Mouse (Mus musculus) myocyte (in vitro differentiated cells): ENCODE results near the gene Pde8b. TPM values are rescaled to one million over a fixed set of nuclear protein-coding genes. Genes with fewer than 3 reads are reported as not detected.
A peak's percentile ranks its signal among the peaks of the same experiment; 100 is the strongest.

Source experiments
- H3K27me3 ChIP-seq: one replicate; pipeline ENCODE4 v1.6.1; 2011; ENCODE audit not compliant: control insufficient read depth, insufficient read depth, insufficient read length
- H3K36me3 ChIP-seq: one replicate; pipeline ENCODE4 v1.6.1; 2011; ENCODE audit not compliant: control insufficient read depth, insufficient read depth
- H3K4me2 ChIP-seq: one replicate; pipeline ENCODE4 v1.6.1; 2011; ENCODE audit warnings: low read depth, control low read depth
- H3K4me3 ChIP-seq: one replicate; pipeline ENCODE4 v1.5.1; 2011; ENCODE audit warnings: mild to moderate bottlenecking, control low read depth, moderate library complexity
- H3K79me2 ChIP-seq: one replicate; pipeline ENCODE4 v1.6.1; 2011; ENCODE audit not compliant: control insufficient read depth, insufficient read depth
- H3ac ChIP-seq: one replicate; pipeline ENCODE4 v1.6.1; 2011; ENCODE audit not compliant: control insufficient read depth, insufficient read length
- CEBPB ChIP-seq: IDR thresholded peaks from 2 replicates; pipeline ENCODE4 v1.6.1; 2011; ENCODE audit warnings: mild to moderate bottlenecking, moderate library complexity; ENCODE audit not compliant: poor library complexity, insufficient read depth, severe bottlenecking
- E2F4 ChIP-seq: IDR thresholded peaks from one replicate; pipeline ENCODE4 v1.6.1; 2011; ENCODE audit warnings: mild to moderate bottlenecking, control low read depth, moderate library complexity; ENCODE audit not compliant: insufficient read depth
- MAX ChIP-seq: IDR thresholded peaks from one replicate; pipeline ENCODE4 v1.6.1; 2011; ENCODE audit warnings: low read depth, mild to moderate bottlenecking, control low read depth
- MYOD1 ChIP-seq, 3 experiments: IDR thresholded peaks; one replicate each; pipeline ENCODE4 v1.6.1; 2011; ENCODE audit warnings: control low read depth in 2 of 3, low read depth in 2 of 3, mild to moderate bottlenecking in 2 of 3, moderate library complexity in 1 of 3; ENCODE audit not compliant: insufficient read length in 2 of 3, control insufficient read depth in 1 of 3
- MYOG ChIP-seq, 3 experiments: IDR thresholded peaks; one replicate each; pipeline ENCODE4 v1.6.1; 2011; ENCODE audit warnings: control low read depth in 2 of 3, low read depth in 2 of 3, mild to moderate bottlenecking in 2 of 3; ENCODE audit not compliant: insufficient read length in 2 of 3, control insufficient read depth in 1 of 3, insufficient read depth in 1 of 3
- POLR2A ChIP-seq: IDR thresholded peaks from one replicate; pipeline ENCODE4 v1.6.1; 2011; ENCODE audit warnings: low read depth, mild to moderate bottlenecking, control low read depth, moderate library complexity; ENCODE audit not compliant: insufficient read length
- POLR2AphosphoS2 ChIP-seq: IDR thresholded peaks from one replicate; pipeline ENCODE4 v1.6.1; 2011; ENCODE audit warnings: low read depth, control low read depth; ENCODE audit not compliant: insufficient read length
- REST ChIP-seq: IDR thresholded peaks from one replicate; pipeline ENCODE4 v1.6.1; 2011; ENCODE audit warnings: mild to moderate bottlenecking, control low read depth, moderate library complexity; ENCODE audit not compliant: insufficient read depth, insufficient read length
- SRF ChIP-seq: IDR thresholded peaks from one replicate; pipeline ENCODE4 v1.6.1; 2011; ENCODE audit warnings: low read depth; ENCODE audit not compliant: control insufficient read depth, insufficient read length
- TCF12 ChIP-seq: IDR thresholded peaks from one replicate; pipeline ENCODE4 v1.6.1; 2011; ENCODE audit warnings: mild to moderate bottlenecking, control low read depth; ENCODE audit not compliant: poor library complexity, insufficient read depth, severe bottlenecking
- TCF3 ChIP-seq: IDR thresholded peaks from one replicate; pipeline ENCODE4 v1.6.1; 2011; ENCODE audit warnings: low read depth, control low read depth; ENCODE audit not compliant: insufficient read length
- USF1 ChIP-seq: IDR thresholded peaks from one replicate; pipeline ENCODE4 v1.6.1; 2011; ENCODE audit warnings: low read depth, mild to moderate bottlenecking, control low read depth, moderate library complexity
- polyA plus RNA-seq: library from polyadenylated mRNA; unstranded; fragments of >200 nt; fragmentation: generic; extraction: Trizol; gene quantifications from one replicate; pipeline ENCODE4 v1.2.1, GENCODE M21; 2012; ENCODE audit warnings: missing spikeins

Pde8b gene
- polyA plus RNA-seq, 1 experiment: 0.05 TPM

DNA sequence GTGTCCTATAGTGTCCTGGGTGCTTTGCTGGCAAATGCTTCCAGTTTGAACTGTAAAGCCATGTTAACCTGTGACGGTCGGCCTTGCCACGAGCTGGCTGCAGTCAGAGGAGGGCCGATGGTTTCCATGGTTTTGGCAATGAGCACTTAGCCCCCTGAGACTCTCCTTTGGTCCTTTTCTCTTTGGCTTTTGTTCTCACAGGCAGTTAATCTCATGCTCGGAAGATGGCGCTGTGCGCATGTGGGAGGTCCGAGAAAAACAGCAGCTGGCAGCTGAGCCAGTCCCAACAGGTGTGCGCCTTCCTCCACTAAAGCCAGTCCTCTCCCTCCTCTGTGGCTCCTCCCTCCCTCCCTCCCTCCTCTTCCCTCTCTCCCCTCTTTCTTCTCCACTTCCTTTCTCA lies 232.2 kb downstream of the Pde8b start:
- Histone ChIP-seq H3K4me2 (no peak overlapping the region), H3K27me3 (no peaks in the 10 kb centered on the region), H3K4me3 (no peak overlapping the region), H3ac (no peak overlapping the region), H3K79me2 (no peaks in the 10 kb centered on the region), H3K36me3 (no peaks in the 10 kb centered on the region)
- no peak for TF ChIP-seq E2F4
- no peak for TF ChIP-seq CEBPB
- peak; percentile 67 to 90 (median 73) for TF ChIP-seq MYOG (IDR thresholded peaks at IDR 0.05; ENCODE audit: control insufficient read depth in 1 of 3, insufficient read depth in 1 of 3, insufficient read length in 2 of 3, low read depth in 2 of 3)
- peak; percentile 47 to 93 (median 92) for TF ChIP-seq MYOD1 (IDR thresholded peaks at IDR 0.05; ENCODE audit: control insufficient read depth in 1 of 3, insufficient read length in 2 of 3, low read depth in 2 of 3)
- TF ChIP-seq REST: no peak
- TF ChIP-seq POLR2A: no peak
- TF ChIP-seq USF1: no peak
- peak; percentile 51 for TF ChIP-seq TCF12
- no peak for TF ChIP-seq POLR2AphosphoS2
- TF ChIP-seq SRF: no peak
- no peak for TF ChIP-seq MAX
- TF ChIP-seq TCF3: peak; percentile 44

DNA sequence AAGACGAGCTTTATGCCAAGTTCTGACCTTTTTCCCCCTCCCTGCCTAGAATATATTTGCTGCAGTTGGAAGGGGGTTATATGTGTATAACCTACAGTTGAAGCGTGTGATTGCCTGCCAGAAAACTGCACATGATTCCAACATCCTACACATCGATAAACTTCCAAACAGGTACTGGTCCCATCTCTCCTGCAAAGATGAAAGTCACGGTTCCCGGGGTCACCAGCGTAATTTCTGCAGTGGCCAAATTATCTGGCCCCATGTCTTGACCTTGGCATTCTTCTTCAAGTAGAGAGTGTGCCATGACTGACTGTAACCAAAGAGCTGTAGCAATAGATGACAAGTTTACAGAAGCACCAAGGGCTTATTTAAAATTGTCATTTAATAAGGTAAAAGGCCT lies 232.9 kb downstream of the Pde8b start:
- H3K4me2 ChIP-seq: no peak overlapping the region
- no peak overlapping the region for H3ac ChIP-seq
- no peak for TF ChIP-seq SRF
- no peak for TF ChIP-seq MYOD1 (IDR thresholded peaks at IDR 0.05; ENCODE audit: control insufficient read depth in 1 of 3, insufficient read length in 2 of 3, low read depth in 2 of 3)
- no peak for TF ChIP-seq CEBPB
- no peak for TF ChIP-seq POLR2AphosphoS2
- H3K79me2 ChIP-seq: no peaks in the 10 kb centered on the region
- no peaks in the 10 kb centered on the region for H3K27me3 ChIP-seq
- no peaks in the 10 kb centered on the region for H3K36me3 ChIP-seq
- H3K4me3 ChIP-seq: no peak overlapping the region

DNA sequence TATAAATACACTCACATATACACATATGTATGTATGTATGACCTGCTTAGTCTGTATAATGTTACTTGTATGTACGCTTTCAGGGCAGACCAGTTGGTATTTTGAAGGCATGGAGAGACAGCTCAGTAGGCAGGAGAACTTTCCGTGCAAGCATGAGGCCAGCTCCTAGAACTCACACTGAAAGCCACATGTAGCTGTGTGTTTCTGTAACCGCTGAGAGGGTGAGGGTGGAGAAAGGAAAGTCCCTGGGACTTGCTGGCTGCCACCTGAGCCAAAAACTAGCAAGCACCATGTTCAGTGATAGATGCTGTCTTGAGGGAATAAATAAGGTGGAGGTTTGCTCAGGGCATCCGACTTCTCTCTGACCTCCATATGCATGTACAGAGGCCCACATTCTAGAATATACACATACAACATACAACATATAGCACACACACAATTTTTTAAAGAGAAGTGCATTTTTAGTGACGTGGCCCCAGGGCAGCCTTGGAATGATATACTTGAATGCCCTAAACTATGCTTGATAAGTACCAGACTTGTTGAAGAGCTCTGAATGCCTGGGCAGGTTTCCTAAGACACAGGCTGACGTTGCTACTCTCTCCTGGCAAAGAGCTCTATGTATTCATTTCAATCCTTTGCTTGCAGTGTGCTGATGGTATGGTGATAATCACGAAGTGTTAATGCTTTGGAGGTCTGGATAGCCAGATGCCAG lies 238.4 kb downstream of the Pde8b start:
- no peak for TF ChIP-seq POLR2A
- Histone ChIP-seq H3K4me3 (no peak overlapping the region), H3ac (no peak overlapping the region), H3K27me3 (no peaks in the 10 kb centered on the region), H3K79me2 (no peaks in the 10 kb centered on the region), H3K4me2 (no peak overlapping the region), H3K36me3 (no peaks in the 10 kb centered on the region)

DNA sequence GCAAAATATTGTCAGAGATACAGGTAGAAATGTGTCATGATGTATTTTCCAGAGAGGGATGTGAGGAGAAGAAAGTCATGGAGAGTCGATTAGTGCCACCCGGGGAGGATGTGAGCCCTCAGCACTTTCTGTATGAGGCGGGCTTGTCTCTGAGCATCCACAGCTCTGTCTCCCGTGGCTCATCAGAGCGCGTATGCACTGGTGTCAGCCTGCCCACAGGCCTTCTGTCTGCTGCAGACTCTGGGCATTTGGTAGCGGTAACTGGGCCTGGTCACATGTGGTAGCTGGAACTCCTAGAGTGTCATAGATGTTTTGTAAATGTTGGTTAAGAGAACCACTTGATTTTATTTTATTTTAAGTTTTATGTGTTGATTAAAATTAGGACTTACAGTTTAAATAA lies 240.9 kb downstream of the Pde8b start:
- H3K79me2 ChIP-seq: no peaks in the 10 kb centered on the region
- H3K36me3 ChIP-seq: no peaks in the 10 kb centered on the region
- H3K4me3 ChIP-seq: no peak overlapping the region
- H3K27me3 ChIP-seq: no peaks in the 10 kb centered on the region
- no peak overlapping the region for H3K4me2 ChIP-seq
- no peak overlapping the region for H3ac ChIP-seq
- TF ChIP-seq E2F4 (no peak), SRF (no peak), TCF12 (no peak), TCF3 (no peak), POLR2A (no peak)

DNA sequence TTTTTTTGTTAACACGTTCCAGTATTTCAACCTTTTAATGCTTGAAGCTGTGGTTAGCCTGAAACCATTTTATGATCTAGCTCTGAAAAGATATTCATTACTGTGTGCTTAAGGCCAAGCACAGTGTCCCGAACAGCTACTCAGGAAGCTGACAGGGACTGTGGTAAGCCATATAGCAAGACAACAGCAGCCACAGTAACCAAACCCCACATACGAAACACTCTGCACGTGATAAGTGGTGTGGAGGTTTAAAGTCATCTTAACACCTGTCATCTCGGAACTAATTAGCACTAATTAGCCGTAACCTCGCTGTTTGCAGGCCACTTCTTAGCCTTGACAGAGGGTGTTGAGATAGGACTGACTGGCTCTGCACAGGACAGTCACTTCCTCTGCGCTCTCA lies 242.9 kb downstream of the Pde8b start:
- no peaks in the 10 kb centered on the region for H3K79me2 ChIP-seq
- H3K36me3 ChIP-seq: no peaks in the 10 kb centered on the region
- no peak for TF ChIP-seq TCF3
- no peak for TF ChIP-seq SRF
- TF ChIP-seq TCF12: no peak
- no peak for TF ChIP-seq CEBPB
- TF ChIP-seq POLR2AphosphoS2: no peak
- TF ChIP-seq MYOG (IDR thresholded peaks at IDR 0.05; ENCODE audit: control insufficient read depth in 1 of 3, insufficient read depth in 1 of 3, insufficient read length in 2 of 3, low read depth in 2 of 3): no peak
- TF ChIP-seq MYOD1 (IDR thresholded peaks at IDR 0.05; ENCODE audit: control insufficient read depth in 1 of 3, insufficient read length in 2 of 3, low read depth in 2 of 3): no peak
- TF ChIP-seq POLR2A: no peak
- TF ChIP-seq USF1: no peak
- no peak for TF ChIP-seq REST
- TF ChIP-seq E2F4: no peak
- TF ChIP-seq MAX: no peak
- H3K27me3 ChIP-seq: no peaks in the 10 kb centered on the region
- no peak overlapping the region for H3K4me2 ChIP-seq
- no peak overlapping the region for H3ac ChIP-seq
- H3K4me3 ChIP-seq: no peak overlapping the region
